Mouse (Mus musculus) adrenal gland (tissue): ENCODE data around the gene Mrpl3.
"Not testable (repeated sequence)": the region's sequence is repeated elsewhere in the genome, so short reads cannot be mapped to it uniquely, and the experiment has no call there.

Source experiments
- intact Hi-C: fragments of 180-260 bp; cut with DNase I; formaldehyde crosslinking; loops from one replicate; pipeline ENCODE4 v1.15.1; 2025

The Mrpl3 gene

GRCm38 (mm10) chr9:105125206-105125605 is 72.2 kb downstream of the Mrpl3 start:
- intact Hi-C loops = not testable (repeated sequence)
